Mouse (Mus musculus) lung, embryonic 16.5 days (tissue): Measurements from ENCODE around the gene Dach2. TPM values are rescaled to one million over a fixed set of nuclear protein-coding genes. Genes with fewer than 3 reads are reported as not detected.

Source experiments
- ATAC-seq: fragments of 200-750 bp; cut with Nextera tagmentation; 2 replicates; pipeline ENCODE4 v1.8.0; 2017; ENCODE audit warnings: low read depth, mild to moderate bottlenecking, moderate library complexity
- H3K27ac ChIP-seq: fragments of 300-500 bp; sonication (generic); 2 replicates; pipeline ENCODE4 v1.5.1; 2014; ENCODE audit warnings: mild to moderate bottlenecking, control low read depth, low read length
- H3K27me3 ChIP-seq: fragments of 300-500 bp; sonication (generic); 2 replicates; pipeline ENCODE4 v1.6.1; 2014; ENCODE audit warnings: low read depth, low read length, mixed read lengths; ENCODE audit not compliant: control insufficient read depth, insufficient read depth
- H3K36me3 ChIP-seq: fragments of 300-500 bp; sonication (generic); 2 replicates; pipeline ENCODE4 v1.6.1; 2014; ENCODE audit warnings: low read length; ENCODE audit not compliant: control insufficient read depth, insufficient read depth
- H3K4me1 ChIP-seq: fragments of 300-500 bp; sonication (generic); replicated peaks from 2 replicates; pipeline ENCODE4 v1.6.1; 2014; ENCODE audit warnings: low read length, mixed read lengths; ENCODE audit not compliant: control insufficient read depth, insufficient read depth
- H3K4me2 ChIP-seq: fragments of 300-500 bp; sonication (generic); 2 replicates; pipeline ENCODE4 v1.6.1; 2014; ENCODE audit warnings: low read depth, low read length, control low read depth
- H3K4me3 ChIP-seq: fragments of 300-500 bp; sonication (generic); 2 replicates; pipeline ENCODE4 v1.5.1; 2014; ENCODE audit warnings: mild to moderate bottlenecking, low read length, control low read depth
- H3K9ac ChIP-seq: fragments of 300-500 bp; sonication (generic); 2 replicates; pipeline ENCODE4 v1.6.1; 2014; ENCODE audit warnings: low read length, control low read depth
- H3K9me3 ChIP-seq: fragments of 300-500 bp; sonication (generic); 2 replicates; pipeline ENCODE4 v1.6.1; 2016; ENCODE audit warnings: low read length; ENCODE audit not compliant: control insufficient read depth
- WGBS: fragments of 180-500 bp; shearing (Covaris S2); extraction: QIAGEN DNeasy Blood & Tissue Kit; methylation state at CpG from one replicate; pipeline ENCODE4 v1.1.7; 2014; 5-methylcytosine and 5-hydroxymethylcytosine counted together
- polyA plus RNA-seq: library from polyadenylated mRNA; unstranded; fragments of >200 nt; fragmentation: Nextera tagmentation; extraction: Ambion mirVana; gene quantifications from 2 replicates; pipeline ENCODE4 v1.2.1, GENCODE M21; 2015

The Dach2 gene
- polyA plus RNA-seq, 1 experiment from 2014 or later = 3.1 TPM

DNA sequence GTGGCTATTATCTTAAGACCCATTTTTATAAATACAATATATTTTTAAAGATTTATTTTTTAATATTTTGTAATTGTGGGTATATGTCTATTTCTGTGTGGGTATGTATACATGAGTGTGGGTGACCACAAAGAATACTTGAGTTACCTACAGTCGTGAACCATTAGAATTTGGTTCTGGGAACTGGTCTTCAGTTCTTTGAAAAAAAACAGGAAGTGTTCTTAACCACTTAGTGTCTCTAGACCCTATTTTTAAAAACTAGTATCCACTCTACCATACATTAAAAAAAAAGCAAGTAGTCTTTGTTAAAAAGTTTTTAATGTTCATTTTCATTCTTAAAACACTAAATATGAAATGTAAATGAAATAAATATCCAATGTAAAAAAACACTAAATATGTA lies 529.5 kb downstream of the Dach2 start:
- H3K4me3 ChIP-seq = no peak overlapping the region
- H3K4me1 ChIP-seq = no peaks in the 10 kb centered on the region
- no peaks in the 10 kb centered on the region for H3K36me3 ChIP-seq
- no peak overlapping the region for H3K9ac ChIP-seq
- ATAC-seq = no peak
- H3K4me2 ChIP-seq = no peak overlapping the region
- WGBS = 48% methylated on average over 1 of the region's 1 CpGs
- no peaks in the 10 kb centered on the region for H3K27me3 ChIP-seq
- no peak overlapping the region for H3K27ac ChIP-seq
- H3K9me3 ChIP-seq = no peaks in the 10 kb centered on the region

- H3K4me3 ChIP-seq = no peak overlapping the region
- H3K9me3 ChIP-seq = no peaks in the 10 kb centered on the region
- WGBS = 63% methylated on average over 1 of the region's 1 CpGs
- H3K4me1 ChIP-seq = no peaks in the 10 kb centered on the region
- H3K27me3 ChIP-seq = no peaks in the 10 kb centered on the region
- H3K9ac ChIP-seq = no peak overlapping the region
- no peak overlapping the region for H3K4me2 ChIP-seq
- no peak overlapping the region for H3K27ac ChIP-seq
- peak; percentile 88 for ATAC-seq
- H3K36me3 ChIP-seq = no peaks in the 10 kb centered on the region
Measured at GRCm38 (mm10) chrX:113833062-113833461, 535.8 kb downstream of the Dach2 start.

- no peaks in the 10 kb centered on the region for H3K9me3 ChIP-seq
- H3K36me3 ChIP-seq = no peaks in the 10 kb centered on the region
- no peak overlapping the region for H3K9ac ChIP-seq
- WGBS = 47% methylated on average over 2 of the region's 2 CpGs
- no peak overlapping the region for H3K4me3 ChIP-seq
- H3K27ac ChIP-seq = no peak overlapping the region
- H3K27me3 ChIP-seq = no peaks in the 10 kb centered on the region
- no peaks in the 10 kb centered on the region for H3K4me1 ChIP-seq
- H3K4me2 ChIP-seq = no peak overlapping the region
- ATAC-seq = peak; percentile 43; the same call in 1 of the 2 replicates
Measured at GRCm38 (mm10) chrX:113867835-113868495, 570.7 kb downstream of the Dach2 start.

Other genes starting within 250 kb of the Dach2 start
- gene Chm, start 112.0 kb upstream of the Dach2 start, polyA plus RNA-seq = 12.4 and 13.1 TPM in 2 replicates